Mouse (Mus musculus) cortical plate, adult 2 months (tissue): Measurements from ENCODE around the gene Abhd17a. TPM values are rescaled to one million over a fixed set of nuclear protein-coding genes. Genes with fewer than 3 reads are reported as not detected.

Experiments
- H3K27ac ChIP-seq: fragments of 200-500 bp; 2 replicates; pipeline ENCODE4 v1.5.1; 2012; ENCODE audit warnings: low read length, control low read depth, inconsistent platforms; ENCODE audit not compliant: insufficient read depth
- H3K4me1 ChIP-seq: fragments of 200-500 bp; 2 replicates; pipeline ENCODE4 v1.6.1; 2011; ENCODE audit warnings: low read length; ENCODE audit not compliant: control insufficient read depth, insufficient read depth
- H3K4me3 ChIP-seq: fragments of 200-500 bp; 2 replicates; pipeline ENCODE4 v1.5.1; 2011; ENCODE audit warnings: mild to moderate bottlenecking, low read length, control low read depth; ENCODE audit not compliant: insufficient read depth
- CTCF ChIP-seq: fragments of 200-500 bp; IDR thresholded peaks from 2 replicates; pipeline ENCODE4 v1.5.1; 2011; ENCODE audit warnings: mild to moderate bottlenecking, control low read depth, low read length; ENCODE audit not compliant: insufficient read depth; ENCODE audit errors: extremely low read depth
- POLR2A ChIP-seq: fragments of 200-500 bp; IDR thresholded peaks from 2 replicates; pipeline ENCODE4 v1.6.1; 2011; ENCODE audit warnings: mild to moderate bottlenecking, low read length, control low read depth; ENCODE audit not compliant: insufficient read depth; ENCODE audit errors: extremely low read depth
- polyA plus RNA-seq: library from polyadenylated mRNA; depleted of rRNA; stranded (reverse); fragments of >200 nt; gene quantifications from 2 replicates; pipeline ENCODE4 v1.2.3, GENCODE M21; 2012; rRNA removed

Gene Abhd17a
- polyA plus RNA-seq, 1 experiment: 329 TPM

DNA sequence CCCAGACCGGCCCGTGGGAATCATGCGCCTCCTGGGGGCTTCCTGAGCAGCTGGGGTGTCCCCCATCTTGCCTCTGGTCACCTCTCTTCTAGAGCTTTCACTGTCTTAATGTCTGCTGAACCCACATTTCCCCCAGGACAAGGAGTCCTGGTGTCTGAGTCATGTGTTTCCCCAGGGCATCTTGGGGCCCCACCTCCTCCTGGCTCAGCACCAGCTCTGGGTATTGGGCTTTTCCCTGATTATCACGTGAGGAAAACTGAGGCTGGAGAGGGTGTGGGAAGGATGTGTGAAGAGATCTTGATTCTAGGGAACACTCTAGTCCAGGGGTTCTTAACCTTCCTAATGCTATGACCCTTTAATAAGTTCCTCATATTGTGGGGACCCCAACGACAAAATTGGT lies 52.0 kb downstream of the Abhd17a start:
- H3K4me3 ChIP-seq: no peak overlapping the region
- no peak overlapping the region for H3K27ac ChIP-seq
- no peaks in the 10 kb centered on the region for H3K4me1 ChIP-seq
- TF ChIP-seq CTCF (no peak), POLR2A (no peak)

DNA sequence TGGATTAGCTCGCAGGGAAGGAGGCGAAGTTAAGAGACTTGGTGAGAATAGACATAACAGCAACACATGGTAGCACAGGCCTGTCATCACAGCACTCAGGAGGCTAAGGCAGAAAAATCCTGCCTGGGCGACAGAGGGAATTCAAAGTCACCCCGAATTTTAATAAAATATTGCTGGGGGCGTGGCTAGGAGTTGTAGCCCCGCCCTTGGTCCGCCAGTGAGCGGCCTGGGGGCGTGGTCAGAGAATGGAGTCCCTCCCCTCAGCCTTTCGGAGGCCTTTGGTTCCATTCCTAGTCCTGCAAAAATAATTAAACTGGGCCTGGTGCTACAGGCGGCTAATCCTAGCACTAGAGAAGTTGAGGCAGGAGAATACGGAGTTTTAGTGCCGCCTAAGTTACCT lies 54.4 kb downstream of the Abhd17a start:
- Histone ChIP-seq H3K4me1 (no peaks in the 10 kb centered on the region), H3K27ac (no peak overlapping the region), H3K4me3 (no peak overlapping the region)
- TF ChIP-seq POLR2A: no peak
- TF ChIP-seq CTCF: no peak

DNA sequence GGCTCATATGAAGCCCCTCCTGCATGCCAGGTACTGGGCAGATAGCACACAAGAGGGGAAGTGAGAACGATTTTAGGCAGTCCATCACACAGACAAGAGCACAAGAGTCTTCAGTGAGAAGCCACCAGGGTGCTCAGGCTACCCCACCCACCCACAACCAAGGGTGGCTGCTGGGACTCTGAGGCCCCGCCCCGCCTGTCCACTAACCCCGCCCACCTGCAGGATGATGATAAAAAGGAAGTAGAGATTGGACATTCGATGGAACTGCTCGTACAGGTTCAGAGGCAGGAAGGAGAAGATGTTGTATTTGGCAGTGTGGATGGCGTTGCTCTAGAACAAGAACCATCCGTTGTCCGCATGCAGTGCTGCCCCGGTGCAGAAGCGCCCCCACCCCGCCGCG lies 55.1 kb downstream of the Abhd17a start:
- TF ChIP-seq POLR2A: no peak
- no peak for TF ChIP-seq CTCF
- no peak overlapping the region for H3K27ac ChIP-seq
- no peak overlapping the region for H3K4me3 ChIP-seq
- no peaks in the 10 kb centered on the region for H3K4me1 ChIP-seq

DNA sequence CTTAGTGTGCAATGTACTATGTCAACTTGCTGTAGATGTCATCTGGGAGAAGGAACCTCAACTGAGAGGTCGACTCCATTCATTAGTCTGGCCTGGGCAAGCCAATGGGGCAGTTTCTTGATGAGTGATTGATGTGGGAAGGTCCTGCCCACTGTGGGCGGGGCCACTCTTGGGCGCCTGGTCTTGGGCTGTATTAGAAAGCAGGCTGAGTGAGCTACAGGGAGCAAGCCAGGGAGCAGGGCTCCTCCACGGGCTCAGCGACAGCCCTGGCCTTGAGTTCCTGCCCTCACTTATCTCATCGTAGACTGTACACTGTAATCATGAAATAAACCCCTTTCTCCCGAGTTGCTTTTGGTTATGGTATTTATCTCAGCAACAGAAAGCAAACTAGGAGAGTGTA lies 56.4 kb downstream of the Abhd17a start:
- TF ChIP-seq CTCF (no peak), POLR2A (no peak)
- Histone ChIP-seq H3K27ac (no peak overlapping the region), H3K4me1 (no peaks in the 10 kb centered on the region), H3K4me3 (no peak overlapping the region)

Other genes starting within 250 kb of the Abhd17a start
- 7.9 and 9.4 TPM in 2 replicates for gene Adamtsl5, start 241.9 kb downstream of the Abhd17a start, polyA plus RNA-seq
- gene Plk5, start 233.9 kb downstream of the Abhd17a start, polyA plus RNA-seq: 36.3 and 40.3 TPM in 2 replicates
- gene Mex3d, start 202.7 kb downstream of the Abhd17a start, polyA plus RNA-seq: 13.8 and 14.3 TPM in 2 replicates
- 186 and 210 TPM in 2 replicates for gene Mbd3, start 190.8 kb downstream of the Abhd17a start, polyA plus RNA-seq
- 1,456 and 1,595 TPM in 2 replicates for gene Uqcr11, start 183.5 kb downstream of the Abhd17a start, polyA plus RNA-seq
- 25.5 and 26.0 TPM in 2 replicates for gene Tcf3, start 156.7 kb downstream of the Abhd17a start, polyA plus RNA-seq
- gene Onecut3, start 95.5 kb downstream of the Abhd17a start, polyA plus RNA-seq: not detected in 2 replicates
- gene Atp8b3, start 51.2 kb downstream of the Abhd17a start, polyA plus RNA-seq: 0.08 and 0.09 TPM in 2 replicates
- gene Rexo1, start 28.8 kb downstream of the Abhd17a start, polyA plus RNA-seq: 44.7 and 45.0 TPM in 2 replicates
- gene Klf16, start 13.0 kb downstream of the Abhd17a start, polyA plus RNA-seq: 34.7 and 36.9 TPM in 2 replicates
- 63.2 and 63.9 TPM in 2 replicates for gene Scamp4, start 12.5 kb upstream of the Abhd17a start, polyA plus RNA-seq
- 4.0 and 4.3 TPM in 2 replicates for gene Adat3, start 12.5 kb upstream of the Abhd17a start, polyA plus RNA-seq
- 2.5 and 2.8 TPM in 2 replicates for gene Gm49322, start 15.7 kb upstream of the Abhd17a start, polyA plus RNA-seq
- gene Csnk1g2, start 32.5 kb upstream of the Abhd17a start, polyA plus RNA-seq: 294 and 314 TPM in 2 replicates
- gene Btbd2, start 66.7 kb upstream of the Abhd17a start, polyA plus RNA-seq: 98.8 and 102 TPM in 2 replicates
- gene Mknk2, start 87.8 kb upstream of the Abhd17a start, polyA plus RNA-seq: 47.1 and 54.0 TPM in 2 replicates
- 7.9 and 9.4 TPM in 2 replicates for gene Mob3a, start 111.6 kb upstream of the Abhd17a start, polyA plus RNA-seq
- 111 and 118 TPM in 2 replicates for gene Izumo4, start 111.8 kb upstream of the Abhd17a start, polyA plus RNA-seq
- 157 and 159 TPM in 2 replicates for gene Ap3d1, start 151.9 kb upstream of the Abhd17a start, polyA plus RNA-seq
- 45.9 and 47.8 TPM in 2 replicates for gene Dot1l, start 164.9 kb upstream of the Abhd17a start, polyA plus RNA-seq
- gene Sf3a2, start 207.9 kb upstream of the Abhd17a start, polyA plus RNA-seq: 38.9 and 46.1 TPM in 2 replicates
- gene Plekhj1, start 208.3 kb upstream of the Abhd17a start, polyA plus RNA-seq: 59.5 and 62.6 TPM in 2 replicates
- gene Amh, start 214.9 kb upstream of the Abhd17a start, polyA plus RNA-seq: 1.6 and 2.3 TPM in 2 replicates
- 4.7 and 5.0 TPM in 2 replicates for gene Jsrp1, start 223.2 kb upstream of the Abhd17a start, polyA plus RNA-seq
- gene Oaz1, start 236.3 kb upstream of the Abhd17a start, polyA plus RNA-seq: 643 and 729 TPM in 2 replicates